Mouse (Mus musculus) urinary bladder, postnatal 10 days (tissue): ENCODE data around the gene Grifin.

Source experiments
- DNase-seq: peaks from one replicate; pipeline ENCODE4 v3.0.0; 2022; ENCODE audit warnings: low spot score

Grifin gene

GRCm38 (mm10) chr5:140589082-140589774, 24.4 kb upstream of the Grifin start:
- DNase-seq = no peak

- no peak for DNase-seq
Observed at GRCm38 (mm10) chr5:140583732-140584368, 19.0 kb upstream of the Grifin start.

- DNase-seq = no peak
Observed at GRCm38 (mm10) chr5:140582995-140583731, 18.3 kb upstream of the Grifin start.

GRCm38 (mm10) chr5:140581569-140581968, 16.7 kb upstream of the Grifin start:
- no peak for DNase-seq

GRCm38 (mm10) chr5:140579771-140580170, 14.9 kb upstream of the Grifin start:
- no peak for DNase-seq

- DNase-seq = no peak
Observed at GRCm38 (mm10) chr5:140579221-140579620, 14.3 kb upstream of the Grifin start.

GRCm38 (mm10) chr5:140575381-140575866, 10.6 kb upstream of the Grifin start:
- no peak for DNase-seq

- DNase-seq = no peak
Observed at GRCm38 (mm10) chr5:140572611-140573010, 7.7 kb upstream of the Grifin start.

GRCm38 (mm10) chr5:140571673-140572072, 6.8 kb upstream of the Grifin start:
- no peak for DNase-seq

GRCm38 (mm10) chr5:140571201-140571600, 6.3 kb upstream of the Grifin start:
- no peak for DNase-seq

- DNase-seq = no peak
Observed at GRCm38 (mm10) chr5:140570223-140570870, 5.5 kb upstream of the Grifin start.

- DNase-seq = no peak
Observed at GRCm38 (mm10) chr5:140569032-140569595, 4.2 kb upstream of the Grifin start.

- DNase-seq = no peak
Observed at GRCm38 (mm10) chr5:140568321-140568970, 3.6 kb upstream of the Grifin start.

- no peak for DNase-seq
Observed at GRCm38 (mm10) chr5:140567751-140568150, 2.9 kb upstream of the Grifin start.

- DNase-seq = no peak
Observed at GRCm38 (mm10) chr5:140567321-140567720, 2.5 kb upstream of the Grifin start.

GRCm38 (mm10) chr5:140566271-140566670, 1.4 kb upstream of the Grifin start:
- DNase-seq = no peak

GRCm38 (mm10) chr5:140565856-140566255, 985 bp upstream of the Grifin start:
- no peak for DNase-seq

- DNase-seq = no peak
Observed at GRCm38 (mm10) chr5:140565451-140565850, 580 bp upstream of the Grifin start.

- no peak for DNase-seq
Observed at GRCm38 (mm10) chr5:140562601-140563000, 2.3 kb downstream of the Grifin start.

GRCm38 (mm10) chr5:140556859-140557258, 8.0 kb downstream of the Grifin start:
- DNase-seq = no peak

GRCm38 (mm10) chr5:140553719-140554118, 11.2 kb downstream of the Grifin start:
- DNase-seq = no peak
